Mouse (Mus musculus) cerebellum, adult 2 months (tissue): ENCODE data around the gene Gm10320. TPM values are rescaled to one million over a fixed set of nuclear protein-coding genes. Genes with fewer than 3 reads are reported as not detected.

ENCODE experiments used
- DNase-seq, 2 experiments: peaks; one replicate each; pipeline ENCODE4 v3.0.0; 2021
- H3K27ac ChIP-seq: fragments of 200-500 bp; 2 replicates; pipeline ENCODE4 v1.5.1; 2012; ENCODE audit warnings: low read length, control low read depth, inconsistent platforms; ENCODE audit not compliant: insufficient read depth
- H3K27me3 ChIP-seq: fragments of 200-500 bp; 2 replicates; pipeline ENCODE4 v1.6.1; 2012; ENCODE audit warnings: inconsistent platforms, mild to moderate bottlenecking, low read length, moderate library complexity; ENCODE audit not compliant: control insufficient read depth, insufficient read depth
- H3K4me1 ChIP-seq: fragments of 200-500 bp; 2 replicates; pipeline ENCODE4 v1.6.1; 2011; ENCODE audit warnings: low read length; ENCODE audit not compliant: control insufficient read depth, insufficient read depth
- H3K4me3 ChIP-seq: fragments of 200-500 bp; replicated peaks from 2 replicates; pipeline ENCODE3; 2011; ENCODE audit warnings: mild to moderate bottlenecking, low read depth, low read length, control low read depth; ENCODE audit not compliant: insufficient read depth
- CTCF ChIP-seq: fragments of 200-500 bp; IDR thresholded peaks from 2 replicates; pipeline ENCODE4 v1.5.1; 2011; ENCODE audit warnings: low read depth, mild to moderate bottlenecking, control low read depth, low read length, moderate library complexity, borderline replicate concordance; ENCODE audit not compliant: insufficient read depth
- POLR2A ChIP-seq: fragments of 200-500 bp; IDR thresholded peaks from 2 replicates; pipeline ENCODE4 v1.6.1; 2011; ENCODE audit warnings: low read length, control low read depth, borderline replicate concordance; ENCODE audit not compliant: insufficient read depth
- WGBS: fragments of 180-500 bp; shearing (Covaris S2); methylation state at CpG from one replicate; pipeline ENCODE4 v1.1.7; 2018; 5-methylcytosine and 5-hydroxymethylcytosine counted together
- polyA plus RNA-seq: library from polyadenylated mRNA; depleted of rRNA; stranded (reverse); fragments of >200 nt; gene quantifications from 2 replicates; pipeline ENCODE4 v1.2.3, GENCODE M21; 2012

The Gm10320 gene
- polyA plus RNA-seq, 1 experiment, result 0.34 TPM

GRCm38 (mm10) chr13:98502236-98502812 lies 10.5 kb upstream of the Gm10320 start:
- 4% methylated on average over 16 of the region's 16 CpGs for WGBS
- TF ChIP-seq CTCF (no peak), POLR2A (no peak)
- peaks cover 9% of the 10 kb centered on the region; the same call in 1 of the 2 replicates for H3K27me3 ChIP-seq
- H3K4me1 ChIP-seq, result no peaks in the 10 kb centered on the region; the same call in 1 of the 2 replicates
- DNase-seq, result no peak
- no peak overlapping the region for H3K27ac ChIP-seq
- H3K4me3 ChIP-seq, result no peak overlapping the region

- Histone ChIP-seq H3K27me3 (peaks cover 9% of the 10 kb centered on the region; the same call in 1 of the 2 replicates), H3K27ac (no peak overlapping the region), H3K4me1 (no peaks in the 10 kb centered on the region; the same call in 1 of the 2 replicates), H3K4me3 (no peak overlapping the region)
- TF ChIP-seq CTCF, result no peak
- TF ChIP-seq POLR2A, result no peak
- WGBS, result 12% methylated on average over 6 of the region's 6 CpGs
- no peak for DNase-seq
Measured at GRCm38 (mm10) chr13:98501321-98501720, 9.5 kb upstream of the Gm10320 start.

GRCm38 (mm10) chr13:98500471-98501125 lies 8.8 kb upstream of the Gm10320 start:
- H3K4me1 ChIP-seq, result no peaks in the 10 kb centered on the region; the same call in 1 of the 2 replicates
- no peak overlapping the region for H3K27ac ChIP-seq
- WGBS, result 44% methylated on average over 13 of the region's 13 CpGs
- DNase-seq, result no peak
- H3K4me3 ChIP-seq, result no peak overlapping the region
- no peak for TF ChIP-seq POLR2A
- no peak for TF ChIP-seq CTCF
- peaks cover 6% of the 10 kb centered on the region; the same call in 1 of the 2 replicates for H3K27me3 ChIP-seq

GRCm38 (mm10) chr13:98498561-98498960 lies 6.8 kb upstream of the Gm10320 start:
- TF ChIP-seq POLR2A (no peak), CTCF (no peak)
- Histone ChIP-seq H3K27me3 (peaks cover 4% of the 10 kb centered on the region; the same call in 1 of the 2 replicates), H3K4me1 (no peaks in the 10 kb centered on the region), H3K4me3 (no peak overlapping the region), H3K27ac (no peak overlapping the region)
- WGBS, result 53% methylated on average over 5 of the region's 5 CpGs
- DNase-seq, result no peak

GRCm38 (mm10) chr13:98498080-98498479 lies 6.3 kb upstream of the Gm10320 start:
- no peak for DNase-seq
- Histone ChIP-seq H3K4me3 (no peak overlapping the region), H3K27me3 (peaks cover 4% of the 10 kb centered on the region; the same call in 1 of the 2 replicates), H3K4me1 (no peaks in the 10 kb centered on the region), H3K27ac (no peak overlapping the region)
- WGBS, result 21% methylated on average over 11 of the region's 11 CpGs
- no peak for TF ChIP-seq POLR2A
- no peak for TF ChIP-seq CTCF

GRCm38 (mm10) chr13:98496917-98497870 lies 5.4 kb upstream of the Gm10320 start:
- Histone ChIP-seq H3K4me1 (no peaks in the 10 kb centered on the region), H3K27me3 (peaks cover 1% of the 10 kb centered on the region; the same call in 1 of the 2 replicates), H3K4me3 (no peak overlapping the region), H3K27ac (no peak overlapping the region)
- TF ChIP-seq POLR2A (no peak), CTCF (peak; percentile 17; the same call in 1 of the 2 replicates)
- 4% methylated on average over 16 of the region's 16 CpGs for WGBS
- DNase-seq, result no peak

- Histone ChIP-seq H3K27me3 (no peaks in the 10 kb centered on the region; the same call in 1 of the 2 replicates), H3K27ac (no peak overlapping the region), H3K4me1 (no peaks in the 10 kb centered on the region), H3K4me3 (no peak overlapping the region)
- no peak for DNase-seq
- no peak for TF ChIP-seq POLR2A
- WGBS, result 71% methylated on average over 8 of the region's 8 CpGs
Measured at GRCm38 (mm10) chr13:98494492-98495064, 2.8 kb upstream of the Gm10320 start.
